Mouse (Mus musculus) embryonic facial prominence, embryonic 10.5 days (tissue): ENCODE measurements around the gene Ifit1. TPM values are rescaled to one million over a fixed set of nuclear protein-coding genes. Genes with fewer than 3 reads are reported as not detected.
A peak's percentile ranks its signal among the peaks of the same experiment; 100 is the strongest.
"Not testable (repeated sequence)": the region's sequence is repeated elsewhere in the genome, so short reads cannot be mapped to it uniquely, and the experiment has no call there.

Source experiments
- DNase-seq: peaks from one replicate; pipeline ENCODE4 v3.0.0-alpha.2; 2017; ENCODE audit warnings: low spot score
- H3K27ac ChIP-seq: fragments of 300-500 bp; sonication (generic); replicated peaks from 2 replicates; pipeline ENCODE4 v1.5.1; 2016; ENCODE audit warnings: mild to moderate bottlenecking
- H3K27me3 ChIP-seq: fragments of 300-500 bp; sonication (generic); replicated peaks from 2 replicates; pipeline ENCODE4 v1.6.1; 2016; ENCODE audit warnings: low read depth, mild to moderate bottlenecking; ENCODE audit not compliant: poor library complexity, severe bottlenecking
- H3K36me3 ChIP-seq: fragments of 300-500 bp; sonication (generic); replicated peaks from 2 replicates; pipeline ENCODE4 v1.6.1; 2016; ENCODE audit warnings: mild to moderate bottlenecking, moderate library complexity
- H3K4me1 ChIP-seq: fragments of 300-500 bp; sonication (generic); 2 replicates; pipeline ENCODE4 v1.6.1; 2016
- H3K4me3 ChIP-seq: fragments of 300-500 bp; sonication (generic); 2 replicates; pipeline ENCODE4 v1.5.1; 2016; ENCODE audit warnings: mild to moderate bottlenecking, moderate library complexity
- H3K9me3 ChIP-seq: fragments of 300-500 bp; sonication (generic); 2 replicates; pipeline ENCODE4 v1.6.1; 2016; ENCODE audit warnings: mild to moderate bottlenecking
- WGBS: fragments of 180-500 bp; shearing (Covaris S2); methylation state at CpG from one replicate; pipeline ENCODE4 v1.1.7; 2016; 5-methylcytosine and 5-hydroxymethylcytosine counted together
- polyA plus RNA-seq: library from polyadenylated mRNA; unstranded; fragments of >200 nt; fragmentation: Nextera tagmentation; extraction: Ambion mirVana; gene quantifications from 2 replicates; pipeline ENCODE4 v1.2.1, GENCODE M21; 2016

Ifit1 gene
- polyA plus RNA-seq, 1 experiment from 2014 or later = 0.26 TPM

GRCm38 (mm10) chr19:34624663-34625062, 16.0 kb upstream of the Ifit1 start:
- Histone ChIP-seq H3K27me3 (no peaks in the 10 kb centered on the region), H3K9me3 (no peaks in the 10 kb centered on the region), H3K36me3 (no peaks in the 10 kb centered on the region), H3K4me3 (no peak overlapping the region), H3K27ac (no peak overlapping the region), H3K4me1 (no peaks in the 10 kb centered on the region)
- DNase-seq = no peak
- WGBS = 81% methylated on average over 4 of the region's 4 CpGs

- H3K4me3 ChIP-seq = no peak overlapping the region
- H3K27ac ChIP-seq = no peak overlapping the region
- 78% methylated on average over 2 of the region's 2 CpGs for WGBS
- no peaks in the 10 kb centered on the region for H3K27me3 ChIP-seq
- H3K4me1 ChIP-seq = no peaks in the 10 kb centered on the region
- H3K9me3 ChIP-seq = no peaks in the 10 kb centered on the region
- no peaks in the 10 kb centered on the region for H3K36me3 ChIP-seq
- DNase-seq = no peak
Observed at GRCm38 (mm10) chr19:34627496-34627895, 13.2 kb upstream of the Ifit1 start.

- Histone ChIP-seq H3K27ac (no peak overlapping the region), H3K4me3 (no peak overlapping the region), H3K27me3 (no peaks in the 10 kb centered on the region), H3K9me3 (no peaks in the 10 kb centered on the region), H3K36me3 (no peaks in the 10 kb centered on the region), H3K4me1 (no peaks in the 10 kb centered on the region)
- no peak for DNase-seq
Observed at GRCm38 (mm10) chr19:34631487-34631886, 9.2 kb upstream of the Ifit1 start.

- Histone ChIP-seq H3K27me3 (no peaks in the 10 kb centered on the region), H3K4me3 (no peak overlapping the region), H3K27ac (no peak overlapping the region), H3K36me3 (no peaks in the 10 kb centered on the region), H3K9me3 (no peaks in the 10 kb centered on the region), H3K4me1 (no peaks in the 10 kb centered on the region)
- no peak for DNase-seq
- WGBS = 84% methylated on average over 2 of the region's 2 CpGs
Observed at GRCm38 (mm10) chr19:34633484-34633883, 7.2 kb upstream of the Ifit1 start.

- WGBS = 18% methylated on average over 3 of the region's 3 CpGs
- H3K27me3 ChIP-seq = no peaks in the 10 kb centered on the region
Observed at GRCm38 (mm10) chr19:34636933-34637557, 3.6 kb upstream of the Ifit1 start.

GRCm38 (mm10) chr19:34642616-34643015, 1.9 kb downstream of the Ifit1 start:
- no peak for DNase-seq
- Histone ChIP-seq H3K4me3 (no peak overlapping the region), H3K27ac (no peak overlapping the region), H3K27me3 (no peaks in the 10 kb centered on the region), H3K9me3 (no peaks in the 10 kb centered on the region), H3K4me1 (peaks cover 6% of the 10 kb centered on the region; the same call in 1 of the 2 replicates), H3K36me3 (no peaks in the 10 kb centered on the region)
- WGBS = 79% methylated on average over 5 of the region's 5 CpGs

More at GRCm38 (mm10) chr19:34636933-34637557, 3.6 kb upstream of the Ifit1 start:
- H3K27ac ChIP-seq = no peak overlapping the region
- H3K36me3 ChIP-seq = no peaks in the 10 kb centered on the region
- no peaks in the 10 kb centered on the region for H3K9me3 ChIP-seq
- H3K4me3 ChIP-seq = no peak overlapping the region
- peak; percentile 57 for DNase-seq
- peaks cover 6% of the 10 kb centered on the region; the same call in 1 of the 2 replicates for H3K4me1 ChIP-seq

- not testable (repeated sequence) for H3K9me3 ChIP-seq, H3K36me3 ChIP-seq, H3K4me1 ChIP-seq, DNase-seq, H3K4me3 ChIP-seq, H3K27ac ChIP-seq, H3K27me3 ChIP-seq
- WGBS = 92% methylated on average over 8 of the region's 8 CpGs
Observed at GRCm38 (mm10) chr19:34647630-34648029, 7.0 kb downstream of the Ifit1 start.

- WGBS = 92% methylated on average over 3 of the region's 3 CpGs
- H3K27me3 ChIP-seq = no peaks in the 10 kb centered on the region
- H3K27ac ChIP-seq = no peak overlapping the region
- no peak for DNase-seq
- H3K9me3 ChIP-seq = no peaks in the 10 kb centered on the region
- H3K4me1 ChIP-seq = no peaks in the 10 kb centered on the region
- H3K4me3 ChIP-seq = no peak overlapping the region
- no peaks in the 10 kb centered on the region for H3K36me3 ChIP-seq
Observed at GRCm38 (mm10) chr19:34650276-34650675, 9.6 kb downstream of the Ifit1 start.

- Histone ChIP-seq H3K9me3 (no peaks in the 10 kb centered on the region), H3K27ac (no peak overlapping the region), H3K4me1 (no peaks in the 10 kb centered on the region), H3K27me3 (no peaks in the 10 kb centered on the region), H3K36me3 (no peaks in the 10 kb centered on the region), H3K4me3 (no peak overlapping the region)
- DNase-seq = no peak
- WGBS = 92% methylated on average over 6 of the region's 6 CpGs
Observed at GRCm38 (mm10) chr19:34650997-34651396, 10.3 kb downstream of the Ifit1 start.

GRCm38 (mm10) chr19:34655227-34655805, 14.6 kb downstream of the Ifit1 start:
- 84% methylated on average over 10 of the region's 10 CpGs for WGBS
- no peaks in the 10 kb centered on the region for H3K9me3 ChIP-seq

GRCm38 (mm10) chr19:34656511-34657298, 16.0 kb downstream of the Ifit1 start:
- H3K27ac ChIP-seq = no peak overlapping the region
- H3K4me3 ChIP-seq = no peak overlapping the region
- H3K4me1 ChIP-seq = no peaks in the 10 kb centered on the region
- WGBS = 21% methylated on average over 2 of the region's 2 CpGs
- H3K36me3 ChIP-seq = no peaks in the 10 kb centered on the region
- no peaks in the 10 kb centered on the region for H3K9me3 ChIP-seq
- no peak for DNase-seq
- H3K27me3 ChIP-seq = no peaks in the 10 kb centered on the region

More at GRCm38 (mm10) chr19:34655227-34655805, 14.6 kb downstream of the Ifit1 start:
- Histone ChIP-seq H3K4me1 (no peaks in the 10 kb centered on the region), H3K36me3 (no peaks in the 10 kb centered on the region), H3K27me3 (no peaks in the 10 kb centered on the region), H3K27ac (no peak overlapping the region), H3K4me3 (no peak overlapping the region)
- no peak for DNase-seq

- 13% methylated on average over 13 of the region's 13 CpGs for WGBS
- H3K27ac ChIP-seq = no peak overlapping the region; the same call in 1 of the 2 replicates
- H3K4me1 ChIP-seq = 0 out of 2 replicates have a peak, but pooled peaks cover 6% of the 10 kb centered on the region
- H3K4me3 ChIP-seq = peak overlapping the region; percentile 52
- H3K9me3 ChIP-seq = no peaks in the 10 kb centered on the region
- peak; percentile 77 for DNase-seq
- H3K36me3 ChIP-seq = no peaks in the 10 kb centered on the region
- no peaks in the 10 kb centered on the region for H3K27me3 ChIP-seq
Observed at GRCm38 (mm10) chr19:34662067-34662507, 21.4 kb downstream of the Ifit1 start.
